Mouse (Mus musculus) lung, embryonic 16.5 days (tissue): ENCODE data around the gene Tuba3b. TPM values are rescaled to one million over a fixed set of nuclear protein-coding genes. Genes with fewer than 3 reads are reported as not detected.

Source experiments
- ATAC-seq: fragments of 200-750 bp; cut with Nextera tagmentation; 2 replicates; pipeline ENCODE4 v1.8.0; 2017; ENCODE audit warnings: low read depth, mild to moderate bottlenecking, moderate library complexity
- H3K27ac ChIP-seq: fragments of 300-500 bp; sonication (generic); 2 replicates; pipeline ENCODE4 v1.5.1; 2014; ENCODE audit warnings: mild to moderate bottlenecking, control low read depth, low read length
- H3K27me3 ChIP-seq: fragments of 300-500 bp; sonication (generic); 2 replicates; pipeline ENCODE4 v1.6.1; 2014; ENCODE audit warnings: low read depth, low read length, mixed read lengths; ENCODE audit not compliant: control insufficient read depth, insufficient read depth
- H3K36me3 ChIP-seq: fragments of 300-500 bp; sonication (generic); 2 replicates; pipeline ENCODE4 v1.6.1; 2014; ENCODE audit warnings: low read length; ENCODE audit not compliant: control insufficient read depth, insufficient read depth
- H3K4me1 ChIP-seq: fragments of 300-500 bp; sonication (generic); replicated peaks from 2 replicates; pipeline ENCODE4 v1.6.1; 2014; ENCODE audit warnings: low read length, mixed read lengths; ENCODE audit not compliant: control insufficient read depth, insufficient read depth
- H3K4me2 ChIP-seq: fragments of 300-500 bp; sonication (generic); 2 replicates; pipeline ENCODE4 v1.6.1; 2014; ENCODE audit warnings: low read depth, low read length, control low read depth
- H3K4me3 ChIP-seq: fragments of 300-500 bp; sonication (generic); 2 replicates; pipeline ENCODE4 v1.5.1; 2014; ENCODE audit warnings: mild to moderate bottlenecking, low read length, control low read depth
- H3K9ac ChIP-seq: fragments of 300-500 bp; sonication (generic); 2 replicates; pipeline ENCODE4 v1.6.1; 2014; ENCODE audit warnings: low read length, control low read depth
- H3K9me3 ChIP-seq: fragments of 300-500 bp; sonication (generic); 2 replicates; pipeline ENCODE4 v1.6.1; 2016; ENCODE audit warnings: low read length; ENCODE audit not compliant: control insufficient read depth
- WGBS: fragments of 180-500 bp; shearing (Covaris S2); extraction: QIAGEN DNeasy Blood & Tissue Kit; methylation state at CpG from one replicate; pipeline ENCODE4 v1.1.7; 2014; 5-methylcytosine and 5-hydroxymethylcytosine counted together
- polyA plus RNA-seq: library from polyadenylated mRNA; unstranded; fragments of >200 nt; fragmentation: Nextera tagmentation; extraction: Ambion mirVana; gene quantifications from 2 replicates; pipeline ENCODE4 v1.2.1, GENCODE M21; 2015

Tuba3b gene
- polyA plus RNA-seq, 1 experiment from 2014 or later: not detected

GRCm38 (mm10) chr6:145598794-145599555 lies 16.6 kb upstream of the Tuba3b start:
- H3K4me1 ChIP-seq: peaks cover 21% of the 10 kb centered on the region
- no peaks in the 10 kb centered on the region for H3K9me3 ChIP-seq
- 33% methylated on average over 11 of the region's 11 CpGs for WGBS
- no peaks in the 10 kb centered on the region for H3K27me3 ChIP-seq
- H3K27ac ChIP-seq: peak overlapping the region; percentile 60
- ATAC-seq: peak; percentile 82
- no peak overlapping the region for H3K4me2 ChIP-seq
- H3K9ac ChIP-seq: no peak overlapping the region
- no peaks in the 10 kb centered on the region for H3K36me3 ChIP-seq
- H3K4me3 ChIP-seq: no peak overlapping the region

DNA sequence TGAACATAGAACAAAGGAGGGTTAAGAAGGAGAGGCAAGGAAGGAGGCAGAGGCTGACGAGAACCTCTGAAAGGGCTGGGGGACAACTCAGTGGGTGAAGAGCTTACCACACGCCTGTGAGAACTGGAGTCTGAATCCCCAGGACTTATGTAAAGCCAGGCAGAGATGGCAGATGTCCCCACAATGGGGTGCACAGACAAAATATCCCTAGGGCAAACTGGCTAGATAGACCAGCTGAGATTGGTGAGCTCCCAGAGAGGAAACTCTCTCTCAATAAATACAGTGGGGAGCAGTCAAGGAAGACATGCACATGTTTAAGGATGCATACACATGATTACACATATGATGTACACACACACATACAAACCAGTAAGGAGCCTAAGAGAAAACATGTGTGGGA lies 11.4 kb upstream of the Tuba3b start:
- H3K27me3 ChIP-seq: no peaks in the 10 kb centered on the region
- no peak for ATAC-seq
- H3K9ac ChIP-seq: no peak overlapping the region
- WGBS: 49% methylated on average over 2 of the region's 2 CpGs
- H3K36me3 ChIP-seq: no peaks in the 10 kb centered on the region
- H3K27ac ChIP-seq: no peak overlapping the region
- H3K4me1 ChIP-seq: peaks cover 3% of the 10 kb centered on the region
- H3K4me3 ChIP-seq: no peak overlapping the region
- no peaks in the 10 kb centered on the region for H3K9me3 ChIP-seq
- H3K4me2 ChIP-seq: no peak overlapping the region

DNA sequence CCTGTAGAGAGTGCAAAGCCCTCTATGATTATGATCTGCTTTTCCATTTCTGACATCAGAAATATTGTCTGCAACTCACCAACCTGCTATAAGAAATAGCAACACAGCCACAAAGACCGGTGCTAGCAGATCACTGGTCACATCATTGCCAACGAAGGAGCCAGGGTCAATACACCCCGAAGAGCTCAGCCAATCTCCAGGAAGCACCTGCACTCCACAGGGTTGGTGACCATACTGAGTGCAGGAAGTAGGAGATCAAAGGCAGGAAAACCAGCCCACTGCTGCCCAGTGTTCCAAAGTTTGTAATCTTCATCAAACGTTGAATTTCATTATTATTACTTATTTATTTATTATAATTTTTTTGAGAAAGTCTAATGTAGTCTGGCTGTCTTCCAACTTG lies 10.9 kb upstream of the Tuba3b start:
- 48% methylated on average over 4 of the region's 4 CpGs for WGBS
- Histone ChIP-seq H3K36me3 (no peaks in the 10 kb centered on the region), H3K9ac (no peak overlapping the region), H3K4me1 (peaks cover 3% of the 10 kb centered on the region), H3K27me3 (no peaks in the 10 kb centered on the region), H3K4me3 (no peak overlapping the region), H3K27ac (no peak overlapping the region), H3K4me2 (no peak overlapping the region), H3K9me3 (no peaks in the 10 kb centered on the region)
- peak; percentile 66 for ATAC-seq

DNA sequence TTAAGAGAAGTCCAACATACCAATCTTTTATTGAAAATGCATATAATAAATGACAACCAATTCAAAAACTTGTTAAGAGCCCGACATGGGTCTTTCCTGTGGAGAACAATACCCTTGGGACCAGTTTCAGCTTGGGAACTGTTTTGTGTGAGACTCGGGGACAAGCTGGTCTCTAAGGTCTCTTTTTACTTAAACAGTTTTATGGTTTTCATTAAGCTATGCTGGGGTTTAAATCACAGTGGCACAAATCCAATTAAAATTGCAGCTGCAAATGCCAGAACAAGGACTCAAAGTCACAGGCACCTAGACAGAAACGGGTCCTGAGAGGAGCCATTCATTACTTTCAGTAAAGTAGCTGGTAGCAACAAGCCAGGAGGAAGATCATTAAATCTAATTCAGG lies 10.4 kb upstream of the Tuba3b start:
- no peaks in the 10 kb centered on the region for H3K36me3 ChIP-seq
- no peak overlapping the region for H3K4me2 ChIP-seq
- 45% methylated on average over 3 of the region's 3 CpGs for WGBS
- no peaks in the 10 kb centered on the region for H3K9me3 ChIP-seq
- 0 out of 2 replicates have a peak overlapping the region, but pooled peaks have one; percentile 15 for H3K27ac ChIP-seq
- no peak overlapping the region for H3K4me3 ChIP-seq
- H3K27me3 ChIP-seq: no peaks in the 10 kb centered on the region
- no peak overlapping the region for H3K9ac ChIP-seq
- peaks cover 3% of the 10 kb centered on the region for H3K4me1 ChIP-seq
- no peak for ATAC-seq

DNA sequence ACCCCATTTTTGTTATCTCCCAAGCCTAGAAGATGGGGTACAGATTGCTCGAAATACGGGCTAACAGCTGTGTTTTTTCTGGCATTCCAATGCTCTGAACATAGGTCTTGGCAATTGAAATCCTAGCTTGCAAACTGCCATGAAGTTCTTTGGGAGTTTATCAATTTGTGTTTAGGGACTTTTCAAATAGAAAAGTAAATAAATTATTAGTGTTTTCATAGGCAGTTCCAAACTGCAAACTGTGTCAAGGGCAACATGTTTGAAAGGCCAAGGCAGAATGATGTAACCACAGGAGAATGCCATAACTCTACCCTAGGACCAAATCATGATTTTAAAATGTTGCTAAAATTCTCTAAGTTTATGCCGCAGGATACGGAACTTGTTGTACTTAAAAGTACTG lies 7.8 kb upstream of the Tuba3b start:
- Histone ChIP-seq H3K27me3 (no peaks in the 10 kb centered on the region), H3K9me3 (no peaks in the 10 kb centered on the region), H3K4me3 (no peak overlapping the region), H3K9ac (no peak overlapping the region), H3K4me1 (peaks cover 3% of the 10 kb centered on the region), H3K36me3 (no peaks in the 10 kb centered on the region), H3K4me2 (no peak overlapping the region), H3K27ac (peak overlapping the region; percentile 10; the same call in 1 of the 2 replicates)
- 65% methylated on average over 4 of the region's 4 CpGs for WGBS
- ATAC-seq: no peak

DNA sequence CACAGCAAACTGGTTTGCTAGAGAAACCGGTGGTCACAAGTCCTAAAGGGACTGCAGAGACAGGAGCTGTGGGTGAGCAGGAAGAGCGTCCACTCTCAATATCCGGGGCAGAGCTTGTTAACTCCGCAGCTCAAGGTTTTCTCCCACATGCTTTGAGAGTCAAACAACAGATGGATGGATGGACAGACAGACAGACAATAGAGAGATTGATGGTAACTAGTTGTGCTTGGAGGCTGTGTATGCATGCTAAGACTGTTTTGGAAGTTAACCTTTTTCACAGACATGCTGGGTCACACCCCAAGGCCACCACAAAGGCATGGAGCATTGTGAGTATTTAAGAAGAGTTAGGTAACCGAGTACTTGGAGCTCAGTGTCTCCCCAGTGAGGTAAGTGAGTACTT lies 6.9 kb upstream of the Tuba3b start:
- H3K9me3 ChIP-seq: no peaks in the 10 kb centered on the region
- no peaks in the 10 kb centered on the region for H3K36me3 ChIP-seq
- no peak overlapping the region for H3K9ac ChIP-seq
- no peak overlapping the region for H3K4me3 ChIP-seq
- peaks cover 3% of the 10 kb centered on the region for H3K4me1 ChIP-seq
- WGBS: 77% methylated on average over 5 of the region's 5 CpGs
- no peak overlapping the region for H3K27ac ChIP-seq
- no peak for ATAC-seq
- H3K4me2 ChIP-seq: no peak overlapping the region
- no peaks in the 10 kb centered on the region for H3K27me3 ChIP-seq

DNA sequence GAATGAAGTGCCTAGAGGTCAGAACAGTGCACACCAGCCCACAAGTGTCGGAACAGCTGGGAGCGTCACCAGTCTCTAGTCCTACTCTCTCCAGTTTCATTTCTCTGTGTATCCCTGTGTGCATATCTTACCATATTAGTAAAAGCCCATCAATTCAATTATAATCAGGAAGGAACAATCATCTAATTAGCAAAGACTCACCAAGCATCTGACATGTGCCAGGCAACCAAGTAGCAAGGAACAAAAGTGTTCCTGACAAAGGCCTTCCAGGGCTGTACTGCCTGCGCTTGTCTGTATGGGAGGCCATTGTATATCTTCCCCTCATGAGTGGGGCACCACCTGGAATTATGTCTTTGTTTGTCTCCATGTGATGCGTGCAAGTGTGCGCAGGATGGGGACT lies 4.7 kb upstream of the Tuba3b start:
- no peaks in the 10 kb centered on the region for H3K36me3 ChIP-seq
- ATAC-seq: no peak
- H3K9ac ChIP-seq: no peak overlapping the region
- H3K4me1 ChIP-seq: no peaks in the 10 kb centered on the region; the same call in 1 of the 2 replicates
- H3K27me3 ChIP-seq: no peaks in the 10 kb centered on the region
- H3K4me3 ChIP-seq: no peak overlapping the region
- WGBS: 86% methylated on average over 5 of the region's 5 CpGs
- no peak overlapping the region for H3K27ac ChIP-seq
- no peak overlapping the region for H3K4me2 ChIP-seq
- no peaks in the 10 kb centered on the region for H3K9me3 ChIP-seq

DNA sequence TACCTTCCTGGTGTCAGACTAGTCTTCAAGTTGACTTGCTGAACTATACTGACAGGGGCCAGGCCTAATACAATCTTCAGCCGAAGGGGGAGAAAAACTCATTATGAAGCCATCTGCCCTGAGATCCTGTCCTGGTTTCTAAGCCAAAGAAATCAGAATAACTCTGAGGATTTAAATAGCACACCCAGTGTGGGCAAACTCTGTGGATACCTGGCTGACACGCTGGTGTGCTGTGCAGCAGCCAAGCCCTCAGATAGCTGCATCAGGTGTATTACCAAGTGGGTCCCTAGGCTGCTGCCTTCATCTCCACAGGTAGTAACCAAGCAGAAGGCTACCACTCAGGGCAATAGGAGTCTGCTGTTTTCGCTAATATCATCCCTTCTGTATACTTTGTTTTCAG lies 2.9 kb upstream of the Tuba3b start:
- Histone ChIP-seq H3K36me3 (no peaks in the 10 kb centered on the region), H3K27me3 (no peaks in the 10 kb centered on the region), H3K4me2 (no peak overlapping the region), H3K4me1 (no peaks in the 10 kb centered on the region; the same call in 1 of the 2 replicates), H3K9ac (no peak overlapping the region), H3K9me3 (no peaks in the 10 kb centered on the region), H3K27ac (no peak overlapping the region), H3K4me3 (no peak overlapping the region)
- 78% methylated on average over 3 of the region's 3 CpGs for WGBS
- no peak for ATAC-seq

GRCm38 (mm10) chr6:145614219-145614618 lies 1.3 kb upstream of the Tuba3b start, which contains the start of gene Lmntd1:
Lmntd1 (minus strand) TSS chr6:145614319.
- Histone ChIP-seq H3K4me1 (no peaks in the 10 kb centered on the region; the same call in 1 of the 2 replicates), H3K9ac (no peak within 1 kb of the TSS), H3K9me3 (no peaks in the 10 kb centered on the region), H3K4me3 (no peak within 1 kb of the TSS), H3K27me3 (no peaks in the 10 kb centered on the region), H3K4me2 (no peak within 1 kb of the TSS), H3K36me3 (no peaks in the 10 kb centered on the region), H3K27ac (no peak within 1 kb of the TSS)
- ATAC-seq: no peak
- 54% methylated on average over 7 of the region's 7 CpGs for WGBS
